Mouse (Mus musculus) liver, adult 2 months (tissue): Measurements from ENCODE around the gene Gm42421.

ENCODE experiments used
- CTCF ChIP-seq: fragments of 200-500 bp; IDR thresholded peaks from 2 replicates; pipeline ENCODE4 v1.5.1; 2011; ENCODE audit warnings: low read depth, low read length, control low read depth
- POLR2A ChIP-seq: fragments of 200-500 bp; IDR thresholded peaks from 2 replicates; pipeline ENCODE4 v1.6.1; 2011; ENCODE audit warnings: low read length, control low read depth; ENCODE audit not compliant: insufficient read depth; ENCODE audit errors: extremely low read depth

DNA sequence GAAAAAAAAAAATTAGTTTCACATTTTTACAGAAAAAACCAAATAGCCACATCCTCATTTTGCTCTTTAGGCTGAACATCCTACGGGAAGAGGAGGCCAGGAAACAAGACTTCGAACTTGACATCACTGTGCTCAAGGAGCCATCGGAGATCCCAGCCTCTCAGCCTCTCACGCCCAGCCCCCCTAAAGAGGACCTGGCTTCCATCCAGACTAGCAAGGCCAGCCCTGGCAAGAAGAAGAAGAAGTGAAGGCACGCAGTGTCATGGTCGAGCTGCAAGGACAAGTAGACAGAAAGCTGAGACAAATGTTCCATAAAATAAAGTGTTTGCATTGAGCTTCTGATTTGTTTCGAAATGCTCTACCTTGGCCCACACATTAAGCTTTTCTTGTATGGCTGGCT is 57.4 kb downstream of the Gm42421 start:
- TF ChIP-seq CTCF (no peak), POLR2A (no peak)
